Mouse (Mus musculus): ENCODE results near the gene Cpn2. TPM values are rescaled to one million over a fixed set of nuclear protein-coding genes. Genes with fewer than 3 reads are reported as not detected.

Gene Cpn2
- not detected in 2 replicates for polyA plus RNA-seq (2015; fragmentation: Nextera tagmentation; extraction: Ambion mirVana)

DNA sequence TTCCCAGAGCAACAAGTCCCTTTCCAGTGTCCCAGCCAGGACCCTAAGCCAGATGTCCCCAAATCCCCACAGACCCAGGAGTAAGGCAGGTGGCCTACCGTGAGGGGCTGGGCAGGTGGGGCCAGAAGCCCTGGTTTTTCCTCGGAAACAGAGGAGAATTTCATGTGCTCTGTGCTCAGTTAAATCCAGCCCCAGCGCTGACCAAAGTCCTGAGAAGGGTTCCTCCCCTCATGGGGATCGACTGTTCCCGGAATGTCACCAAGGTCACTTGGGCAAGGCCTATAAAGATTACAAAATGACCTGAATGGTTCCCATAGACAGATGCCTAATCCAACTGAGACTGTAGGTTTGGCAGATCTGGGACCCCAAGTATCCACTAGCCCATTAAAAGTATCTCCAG, at the start of gene Cpn2:
Cpn2 (minus strand) TSS at position 141 of the 400 bp plus-strand sequence.
- Histone ChIP-seq H3K9me3 (replicated peaks) (no peaks in the 10 kb centered on the region), H3K4me2 (no peak within 1 kb of the TSS), H3K27ac (no peak within 1 kb of the TSS), H3K36me3 (no peaks in the 10 kb centered on the region), H3K9ac (no peak within 1 kb of the TSS), H3K4me1 (replicated peaks) (peaks cover 5% of the 10 kb centered on the region; the same call in 1 of the 2 replicates), H3K4me3 (no peak within 1 kb of the TSS), H3K27me3 (0 out of 2 replicates have a peak, but pooled peaks cover 5% of the 10 kb centered on the region)
- WGBS: 61% methylated on average over 5 of the region's 5 CpGs
- no peak for ATAC-seq (replicated peaks; ENCODE audit: insufficient number of reproducible peaks, insufficient read depth, low FRiP score, low read depth)

DNA sequence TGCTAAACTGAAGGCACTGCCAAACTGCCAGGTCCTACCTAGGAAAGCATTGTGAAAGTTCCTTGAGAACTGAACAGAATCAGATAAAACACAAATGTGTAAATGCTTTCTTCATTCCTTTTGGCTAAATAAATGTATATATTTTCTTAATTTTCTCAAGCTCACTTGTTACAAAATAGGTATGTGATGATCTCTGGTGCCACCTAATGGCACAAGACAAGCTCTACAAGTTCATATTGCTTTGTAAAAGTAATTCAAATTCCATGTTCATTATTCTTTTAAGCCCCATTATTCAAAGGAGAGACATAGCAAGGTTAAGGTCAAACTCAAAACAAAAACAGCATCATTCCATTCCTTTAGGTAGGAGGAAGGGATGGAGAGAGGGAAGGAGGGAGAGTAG, 46.9 kb upstream of the Cpn2 start:
- Histone ChIP-seq H3K4me1 (replicated peaks) (peaks cover 8% of the 10 kb centered on the region), H3K4me3 (no peak overlapping the region), H3K27me3 (peaks cover 28% of the 10 kb centered on the region), H3K9me3 (replicated peaks) (no peaks in the 10 kb centered on the region), H3K27ac (no peak overlapping the region), H3K4me2 (no peak overlapping the region), H3K36me3 (no peaks in the 10 kb centered on the region; the same call in 1 of the 2 replicates), H3K9ac (no peak overlapping the region)
- no peak for ATAC-seq (replicated peaks; ENCODE audit: insufficient number of reproducible peaks, insufficient read depth, low FRiP score, low read depth)

- Histone ChIP-seq H3K27me3 (peaks cover 61% of the 10 kb centered on the region), H3K36me3 (no peaks in the 10 kb centered on the region; the same call in 1 of the 2 replicates), H3K4me2 (peak within 1 kb of the TSS; percentile 99), H3K27ac (no peak within 1 kb of the TSS), H3K9ac (no peak within 1 kb of the TSS), H3K4me3 (peak within 1 kb of the TSS; percentile 60), H3K4me1 (replicated peaks) (peaks cover 22% of the 10 kb centered on the region), H3K9me3 (replicated peaks) (no peaks in the 10 kb centered on the region)
- ATAC-seq (replicated peaks; ENCODE audit: insufficient number of reproducible peaks, insufficient read depth, low FRiP score, low read depth): no peak
These were observed 43.3 kb upstream of the Cpn2 start, which contains the start of gene Gp5 for GRCm38 (mm10) chr16:30310647-30311046. TSS of gene Gp5 (minus strand) at chr16:30310779.

- H3K27me3 ChIP-seq: peaks cover 65% of the 10 kb centered on the region
- peak overlapping the region; percentile 99; the same call in 1 of the 2 replicates for H3K4me2 ChIP-seq
- no peaks in the 10 kb centered on the region for H3K36me3 ChIP-seq
- H3K4me3 ChIP-seq: no peak overlapping the region
- H3K9me3 ChIP-seq (replicated peaks): no peaks in the 10 kb centered on the region
- H3K27ac ChIP-seq: no peak overlapping the region
- WGBS: 59% methylated on average over 8 of the region's 8 CpGs
- H3K4me1 ChIP-seq (replicated peaks): peaks cover 22% of the 10 kb centered on the region
- H3K9ac ChIP-seq: no peak overlapping the region
- no peak for ATAC-seq (replicated peaks; ENCODE audit: insufficient number of reproducible peaks, insufficient read depth, low FRiP score, low read depth)
These were observed 42.8 kb upstream of the Cpn2 start for GRCm38 (mm10) chr16:30310171-30310515.

DNA sequence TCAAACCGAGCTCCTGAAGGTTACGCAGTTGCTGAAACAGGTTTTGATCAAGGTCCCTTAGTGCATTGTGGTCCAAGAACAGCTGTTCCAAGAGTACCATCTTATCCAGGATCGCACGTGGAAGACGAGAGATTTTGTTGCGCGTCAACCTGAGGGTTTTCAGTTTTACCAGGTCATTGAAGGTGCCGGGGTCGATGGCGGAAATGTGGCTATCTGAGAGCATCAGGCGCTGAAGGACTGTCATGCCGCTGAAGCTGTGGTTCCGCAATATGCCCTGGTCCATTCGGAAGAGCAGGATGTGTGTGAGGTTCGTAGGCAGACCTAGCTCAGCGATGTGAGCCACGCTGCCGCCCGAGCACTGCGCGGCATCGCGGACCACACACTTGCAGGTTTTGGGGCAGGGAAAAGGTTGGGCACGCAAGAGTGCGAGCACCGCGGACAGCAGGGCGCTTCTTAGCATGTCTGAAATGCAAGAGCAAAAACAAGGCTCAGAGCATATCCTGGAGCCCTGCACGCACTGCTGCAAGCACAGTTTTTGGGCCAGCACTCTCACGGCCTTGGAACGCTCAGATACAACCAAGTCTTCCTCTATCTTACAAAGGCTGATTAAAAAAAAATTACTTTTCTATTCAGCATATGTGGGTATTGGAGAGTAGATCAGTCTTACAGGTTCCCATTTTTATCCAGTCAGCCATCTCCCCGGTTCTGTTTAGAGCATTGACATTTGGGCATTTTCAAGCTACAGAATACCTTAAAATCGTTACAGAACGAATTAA, 42.3 kb upstream of the Cpn2 start:
- no peaks in the 10 kb centered on the region for H3K36me3 ChIP-seq
- H3K4me3 ChIP-seq: peak overlapping the region; percentile 60
- no peak overlapping the region for H3K27ac ChIP-seq
- WGBS: 6% methylated on average over 34 of the region's 34 CpGs
- H3K27me3 ChIP-seq: peaks cover 65% of the 10 kb centered on the region
- H3K9me3 ChIP-seq (replicated peaks): no peaks in the 10 kb centered on the region
- H3K9ac ChIP-seq: no peak overlapping the region
- H3K4me1 ChIP-seq (replicated peaks): peaks cover 22% of the 10 kb centered on the region
- ATAC-seq (replicated peaks; ENCODE audit: insufficient number of reproducible peaks, insufficient read depth, low FRiP score, low read depth): no peak
- H3K4me2 ChIP-seq: peak overlapping the region; percentile 99

DNA sequence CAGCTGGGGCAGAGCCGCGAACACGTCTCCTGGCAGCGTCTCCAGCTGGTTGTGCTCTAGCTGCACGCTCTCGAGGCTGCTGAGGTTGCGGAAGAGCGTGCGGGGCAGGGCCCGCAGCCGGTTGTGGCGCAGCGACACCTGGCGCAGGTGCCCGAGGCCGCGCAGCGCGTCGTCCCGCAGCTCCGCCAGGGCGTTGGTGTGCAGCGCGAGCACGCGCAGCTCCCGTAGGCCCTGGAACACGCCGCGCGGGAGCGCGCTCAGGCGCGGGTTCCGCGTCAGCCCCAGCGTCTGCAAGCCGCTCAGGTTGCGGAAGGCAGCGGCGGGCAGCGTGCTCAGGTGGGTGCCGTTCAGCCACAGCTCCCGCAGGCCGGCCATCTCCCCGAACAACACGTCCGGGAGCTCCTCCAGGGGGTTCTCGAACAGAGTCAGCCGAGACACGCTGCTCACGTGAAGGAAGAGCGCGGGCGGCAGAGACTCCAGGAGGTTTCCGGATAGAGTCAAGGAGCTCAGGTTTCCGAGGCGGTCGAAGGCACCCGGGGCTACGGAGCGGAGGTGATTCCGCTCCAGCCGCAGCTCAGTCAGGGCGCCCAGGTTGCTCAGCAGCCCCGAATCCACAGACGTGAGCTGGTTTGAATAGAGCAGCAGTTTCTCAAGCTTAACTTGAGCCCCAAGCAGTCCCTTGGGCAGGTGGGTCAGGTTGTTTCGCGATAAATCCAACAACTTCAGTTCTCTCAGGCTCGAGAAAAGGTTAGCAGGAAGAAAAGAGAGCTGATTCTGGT, 41.5 kb upstream of the Cpn2 start:
- Histone ChIP-seq H3K9ac (peak overlapping the region; percentile 49), H3K4me2 (peak overlapping the region; percentile 99), H3K27me3 (peaks cover 73% of the 10 kb centered on the region), H3K36me3 (no peaks in the 10 kb centered on the region), H3K27ac (no peak overlapping the region), H3K9me3 (replicated peaks) (no peaks in the 10 kb centered on the region), H3K4me1 (replicated peaks) (peaks cover 22% of the 10 kb centered on the region), H3K4me3 (peak overlapping the region; percentile 60)
- under 1% methylated on average over 72 of the region's 72 CpGs for WGBS
- ATAC-seq (replicated peaks; ENCODE audit: insufficient number of reproducible peaks, insufficient read depth, low FRiP score, low read depth): peak; percentile 58; the same call in 1 of the 2 replicates

DNA sequence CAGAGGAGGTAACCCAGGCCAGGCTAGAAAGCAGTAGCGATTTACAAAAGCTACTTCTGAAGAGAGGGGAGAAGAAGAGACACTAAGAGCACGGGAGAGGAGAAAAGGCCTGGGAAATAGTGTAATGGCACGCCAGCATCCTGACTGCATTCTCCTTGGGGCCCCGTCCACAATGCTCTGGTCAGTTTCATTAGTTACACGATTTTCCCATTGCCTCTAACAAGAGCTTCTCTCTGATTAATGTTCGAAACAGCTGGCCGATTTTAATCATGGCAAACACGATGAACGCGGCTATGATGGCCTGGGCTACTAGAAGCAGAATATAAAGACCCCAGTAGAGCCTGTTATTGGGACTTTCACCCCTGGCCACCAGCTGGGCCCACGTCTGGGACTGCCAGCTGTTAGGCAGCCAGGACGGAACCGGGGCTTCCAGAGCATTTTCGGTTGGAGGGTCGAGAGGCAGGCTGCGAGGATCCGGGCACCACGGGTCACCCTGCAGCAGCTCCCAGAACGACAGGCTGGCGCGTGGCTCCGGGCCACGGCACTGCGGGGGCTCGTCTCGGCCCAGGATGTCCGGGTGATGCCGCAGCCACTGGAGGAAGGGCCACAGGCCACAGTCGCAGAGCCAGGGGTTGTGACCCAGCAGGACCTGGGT, 40.8 kb upstream of the Cpn2 start:
- ATAC-seq (replicated peaks; ENCODE audit: insufficient number of reproducible peaks, insufficient read depth, low FRiP score, low read depth): peak; percentile 10; the same call in 1 of the 2 replicates
- peak overlapping the region; percentile 60 for H3K4me3 ChIP-seq
- peak overlapping the region; percentile 49 for H3K9ac ChIP-seq
- WGBS: 17% methylated on average over 29 of the region's 29 CpGs
- H3K9me3 ChIP-seq (replicated peaks): no peaks in the 10 kb centered on the region
- H3K27me3 ChIP-seq: peaks cover 77% of the 10 kb centered on the region
- H3K27ac ChIP-seq: no peak overlapping the region
- H3K4me2 ChIP-seq: peak overlapping the region; percentile 99
- peaks cover 22% of the 10 kb centered on the region for H3K4me1 ChIP-seq (replicated peaks)
- no peaks in the 10 kb centered on the region for H3K36me3 ChIP-seq

DNA sequence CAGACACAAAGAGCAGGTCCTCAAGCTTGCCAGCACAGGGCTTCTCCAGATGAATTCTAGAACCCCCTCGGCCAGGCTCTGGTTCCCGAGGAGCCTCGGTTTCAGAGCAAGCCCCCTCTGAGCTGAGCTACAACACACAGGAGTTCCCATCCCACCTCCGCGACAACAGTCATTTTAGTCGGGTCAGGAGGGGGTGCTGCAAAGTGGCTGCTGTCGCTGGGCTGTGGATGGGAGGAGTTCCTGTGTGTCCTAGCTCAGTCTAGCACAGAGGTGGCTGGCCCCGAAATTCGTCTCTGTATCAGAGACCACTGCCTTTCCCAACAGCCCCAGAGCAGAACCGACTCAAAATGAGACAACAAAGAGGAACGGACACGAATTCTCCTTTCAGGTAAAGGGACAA, 40.0 kb upstream of the Cpn2 start:
- no peak for ATAC-seq (replicated peaks; ENCODE audit: insufficient number of reproducible peaks, insufficient read depth, low FRiP score, low read depth)
- Histone ChIP-seq H3K4me2 (no peak overlapping the region), H3K27ac (no peak overlapping the region), H3K9me3 (replicated peaks) (no peaks in the 10 kb centered on the region), H3K27me3 (peaks cover 77% of the 10 kb centered on the region), H3K4me3 (no peak overlapping the region), H3K4me1 (replicated peaks) (peaks cover 22% of the 10 kb centered on the region), H3K36me3 (no peaks in the 10 kb centered on the region), H3K9ac (no peak overlapping the region)
- WGBS: 49% methylated on average over 12 of the region's 12 CpGs

DNA sequence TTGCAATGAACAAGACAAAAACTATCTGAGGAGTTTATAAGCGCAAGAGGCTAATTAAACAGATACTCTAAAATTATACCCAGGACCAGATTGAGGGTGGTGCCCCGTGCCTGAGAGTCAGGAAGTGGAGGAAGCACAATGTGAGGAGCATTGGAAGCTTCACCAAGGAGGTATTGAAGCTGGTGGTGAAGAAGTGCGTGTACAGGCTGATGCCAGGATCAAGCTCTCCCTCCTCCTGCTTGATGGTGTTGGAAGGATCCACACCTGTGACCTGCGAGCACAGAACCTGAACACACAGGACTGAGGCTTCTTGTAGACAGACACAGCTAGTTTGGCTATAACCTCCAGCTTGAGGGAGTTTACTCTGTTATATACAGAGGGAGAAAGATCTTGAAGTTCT, 38.8 kb upstream of the Cpn2 start:
- Histone ChIP-seq H3K9ac (no peak overlapping the region), H3K9me3 (replicated peaks) (no peaks in the 10 kb centered on the region), H3K4me2 (no peak overlapping the region), H3K36me3 (no peaks in the 10 kb centered on the region), H3K4me1 (replicated peaks) (peaks cover 22% of the 10 kb centered on the region), H3K27ac (no peak overlapping the region), H3K27me3 (peaks cover 78% of the 10 kb centered on the region), H3K4me3 (no peak overlapping the region)
- no peak for ATAC-seq (replicated peaks; ENCODE audit: insufficient number of reproducible peaks, insufficient read depth, low FRiP score, low read depth)
- 76% methylated on average over 4 of the region's 4 CpGs for WGBS

GRCm38 (mm10) chr16:30304236-30304635, 36.9 kb upstream of the Cpn2 start:
- H3K36me3 ChIP-seq: no peaks in the 10 kb centered on the region
- no peaks in the 10 kb centered on the region for H3K9me3 ChIP-seq (replicated peaks)
- no peak overlapping the region for H3K27ac ChIP-seq
- H3K9ac ChIP-seq: no peak overlapping the region
- 61% methylated on average over 5 of the region's 5 CpGs for WGBS
- H3K4me2 ChIP-seq: no peak overlapping the region
- H3K4me3 ChIP-seq: no peak overlapping the region
- ATAC-seq (replicated peaks; ENCODE audit: insufficient number of reproducible peaks, insufficient read depth, low FRiP score, low read depth): no peak
- peaks cover 70% of the 10 kb centered on the region for H3K27me3 ChIP-seq
- peaks cover 14% of the 10 kb centered on the region for H3K4me1 ChIP-seq (replicated peaks)

DNA sequence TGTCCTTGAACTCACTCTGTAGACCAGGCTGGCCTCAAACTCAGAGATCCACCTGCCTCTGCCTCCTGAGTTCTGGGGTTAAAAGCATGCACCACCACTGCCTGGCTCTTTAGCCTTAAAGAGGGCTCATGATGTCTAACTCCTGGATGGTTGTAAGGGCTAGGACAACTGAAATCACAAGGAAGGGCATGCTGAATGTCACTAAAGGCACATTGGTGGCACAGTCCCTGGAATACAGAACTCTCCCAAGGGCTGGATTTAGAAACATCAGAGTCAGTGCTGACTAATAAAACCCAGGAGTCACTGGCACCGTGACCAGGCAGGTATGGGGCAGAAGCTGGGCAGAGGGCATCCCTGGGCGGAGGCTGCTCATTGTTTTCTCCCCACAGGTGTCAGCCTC, 36.1 kb upstream of the Cpn2 start:
- 71% methylated on average over 2 of the region's 2 CpGs for WGBS
- H3K4me3 ChIP-seq: no peak overlapping the region
- H3K9me3 ChIP-seq (replicated peaks): no peaks in the 10 kb centered on the region
- no peak for ATAC-seq (replicated peaks; ENCODE audit: insufficient number of reproducible peaks, insufficient read depth, low FRiP score, low read depth)
- H3K27me3 ChIP-seq: peaks cover 62% of the 10 kb centered on the region
- H3K4me1 ChIP-seq (replicated peaks): peaks cover 6% of the 10 kb centered on the region
- H3K36me3 ChIP-seq: no peaks in the 10 kb centered on the region
- no peak overlapping the region for H3K27ac ChIP-seq
- H3K4me2 ChIP-seq: no peak overlapping the region
- H3K9ac ChIP-seq: no peak overlapping the region
